Mouse (Mus musculus) G1E-ER4 (cell line): ENCODE results near the gene Sgip1. TPM values are rescaled to one million over a fixed set of nuclear protein-coding genes. Genes with fewer than 3 reads are reported as not detected.

Experiments used
- GATA1 ChIP-seq: IDR thresholded peaks from one replicate; pipeline ENCODE4 v1.8.0; 2012; ENCODE audit warnings: low read length, inconsistent platforms
- polyA plus RNA-seq: library from polyadenylated mRNA; stranded (reverse); fragments of >175 nt; gene quantifications from 2 replicates; pipeline ENCODE4 v1.2.3, GENCODE M21; 2012

Gene Sgip1
- polyA plus RNA-seq, 1 experiment = not detected

GRCm38 (mm10) chr4:102900166-102900565 lies 159.1 kb downstream of the Sgip1 start:
- no peak for TF ChIP-seq GATA1

GRCm38 (mm10) chr4:102907843-102908427 lies 166.8 kb downstream of the Sgip1 start:
- TF ChIP-seq GATA1 = no peak

- TF ChIP-seq GATA1 = no peak
These were observed 169.1 kb downstream of the Sgip1 start for GRCm38 (mm10) chr4:102910191-102910590.

GRCm38 (mm10) chr4:102913176-102913575 lies 172.1 kb downstream of the Sgip1 start:
- no peak for TF ChIP-seq GATA1

- no peak for TF ChIP-seq GATA1
These were observed 172.7 kb downstream of the Sgip1 start for GRCm38 (mm10) chr4:102913700-102914327.

- TF ChIP-seq GATA1 = no peak
These were observed 177.1 kb downstream of the Sgip1 start for GRCm38 (mm10) chr4:102918191-102918590.

GRCm38 (mm10) chr4:102929491-102929890 lies 188.4 kb downstream of the Sgip1 start:
- TF ChIP-seq GATA1 = no peak

GRCm38 (mm10) chr4:102930679-102931078 lies 189.6 kb downstream of the Sgip1 start:
- TF ChIP-seq GATA1 = no peak

- no peak for TF ChIP-seq GATA1
These were observed 199.2 kb downstream of the Sgip1 start for GRCm38 (mm10) chr4:102940266-102940665.

- TF ChIP-seq GATA1 = no peak
These were observed 199.6 kb downstream of the Sgip1 start for GRCm38 (mm10) chr4:102940738-102941137.

- TF ChIP-seq GATA1 = no peak
These were observed 203.2 kb downstream of the Sgip1 start for GRCm38 (mm10) chr4:102944325-102944724.

- TF ChIP-seq GATA1 = no peak
These were observed 211.4 kb downstream of the Sgip1 start for GRCm38 (mm10) chr4:102952476-102952875.

GRCm38 (mm10) chr4:102955294-102955956 lies 214.3 kb downstream of the Sgip1 start:
- TF ChIP-seq GATA1 = no peak

- no peak for TF ChIP-seq GATA1
These were observed 218.3 kb downstream of the Sgip1 start for GRCm38 (mm10) chr4:102959409-102959808.

GRCm38 (mm10) chr4:102964174-102964573 lies 223.1 kb downstream of the Sgip1 start:
- TF ChIP-seq GATA1 = no peak

- no peak for TF ChIP-seq GATA1
These were observed 226.7 kb downstream of the Sgip1 start for GRCm38 (mm10) chr4:102967811-102968210.

- no peak for TF ChIP-seq GATA1
These were observed 228.5 kb downstream of the Sgip1 start for GRCm38 (mm10) chr4:102969599-102969998.
